Mouse (Mus musculus) MEL (cell line): ENCODE measurements around the gene Tex26. TPM values are rescaled to one million over a fixed set of nuclear protein-coding genes. Genes with fewer than 3 reads are reported as not detected.

Source experiments
- DNase-seq: peaks from one replicate; pipeline ENCODE4 v3.0.0; 2011; ENCODE audit warnings: low read depth, low spot score
- H3K27ac ChIP-seq: 2 replicates; pipeline ENCODE4 v1.5.1; 2012; ENCODE audit warnings: low read depth, mild to moderate bottlenecking, control low read depth, low read length, moderate library complexity; ENCODE audit not compliant: control insufficient read depth
- H3K27me3 ChIP-seq, 2 experiments: fragments of 150-350 bp in 1 of 2; sonication (generic) in 1 of 2; 2 replicates each; pipeline ENCODE4 v1.6.1; 2012; ENCODE audit warnings: low read length in 2 of 2, mild to moderate bottlenecking in 2 of 2, improper control_type of control experiment in 1 of 2, moderate library complexity in 1 of 2; ENCODE audit not compliant: insufficient read depth in 2 of 2, control insufficient read depth in 1 of 2
- H3K36me3 ChIP-seq, 2 experiments: 2 replicates each; pipeline ENCODE4 v1.6.1; 2012 to 2014; ENCODE audit warnings: low read length in 2 of 2, improper control_type of control experiment in 1 of 2, inconsistent platforms in 1 of 2, mild to moderate bottlenecking in 1 of 2; ENCODE audit not compliant: insufficient read depth in 2 of 2, control insufficient read depth in 1 of 2
- H3K4me1 ChIP-seq, 2 experiments: fragments of 150-350 bp in 1 of 2; sonication (generic) in 1 of 2; 2 replicates each; pipeline ENCODE4 v1.6.1; 2012; ENCODE audit warnings: low read length in 2 of 2, improper control_type of control experiment in 1 of 2, mild to moderate bottlenecking in 1 of 2; ENCODE audit not compliant: insufficient read depth in 2 of 2, control insufficient read depth in 1 of 2
- H3K4me3 ChIP-seq, 2 experiments: fragments of 150-350 bp in 1 of 2; sonication (generic) in 1 of 2; 2 replicates each; pipeline ENCODE4 v1.5.1; 2012; ENCODE audit warnings: low read depth in 2 of 2, low read length in 2 of 2, mild to moderate bottlenecking in 2 of 2, moderate library complexity in 2 of 2, control low read depth in 1 of 2, improper control_type of control experiment in 1 of 2; ENCODE audit not compliant: control insufficient read depth in 1 of 2, insufficient read depth in 1 of 2
- H3K79me2 ChIP-seq: 2 replicates; pipeline ENCODE4 v1.6.1; 2012; ENCODE audit warnings: mild to moderate bottlenecking, low read length, moderate library complexity; ENCODE audit not compliant: control insufficient read depth, poor library complexity, insufficient read depth
- H3K9ac ChIP-seq: 2 replicates; pipeline ENCODE4 v1.6.1; 2012; ENCODE audit warnings: low read depth, mild to moderate bottlenecking, control low read depth, low read length, moderate library complexity; ENCODE audit not compliant: control insufficient read depth, poor library complexity, severe bottlenecking
- H3K9me3 ChIP-seq: fragments of 150-350 bp; sonication (generic); replicated peaks from 2 replicates; pipeline ENCODE4 v1.6.1; 2012; ENCODE audit warnings: mild to moderate bottlenecking, low read length, improper control_type of control experiment, moderate library complexity; ENCODE audit not compliant: insufficient read depth
- BHLHE40 ChIP-seq: IDR thresholded peaks from 2 replicates; pipeline ENCODE4 v1.6.1; 2012; ENCODE audit warnings: low read depth, mild to moderate bottlenecking, inconsistent platforms, low read length, improper control_type of control experiment, borderline replicate concordance
- CHD1 ChIP-seq: IDR thresholded peaks from 2 replicates; pipeline ENCODE4 v1.6.1; 2012; ENCODE audit warnings: low read depth, mild to moderate bottlenecking, inconsistent platforms, low read length, improper control_type of control experiment
- CHD2 ChIP-seq: IDR thresholded peaks from 2 replicates; pipeline ENCODE4 v1.6.1; 2011; ENCODE audit warnings: low read length, improper control_type of control experiment
- CTCF ChIP-seq, 3 experiments: IDR thresholded peaks in 2 of 3; conservative IDR thresholded peaks in 1 of 3; 2 replicates each; pipeline ENCODE4 v1.5.1; 2011 to 2012; ENCODE audit warnings: low read length in 3 of 3, low read depth in 2 of 3, mild to moderate bottlenecking in 2 of 3, improper control_type of control experiment in 1 of 3, inconsistent platforms in 1 of 3, mixed read lengths in 1 of 3, moderate library complexity in 1 of 3; ENCODE audit not compliant: control insufficient read depth in 1 of 3, insufficient read depth in 1 of 3, poor library complexity in 1 of 3, severe bottlenecking in 1 of 3
- ELF1 ChIP-seq: IDR thresholded peaks from 2 replicates; pipeline ENCODE4 v1.6.1; 2014; ENCODE audit warnings: low read depth, mild to moderate bottlenecking, inconsistent platforms, low read length, improper control_type of control experiment, moderate library complexity
- EP300 ChIP-seq, 2 experiments: IDR thresholded peaks; 2 replicates each; pipeline ENCODE4 v1.6.1; 2011; ENCODE audit warnings: improper control_type of control experiment in 2 of 2, low read length in 2 of 2, low read depth in 1 of 2, mild to moderate bottlenecking in 1 of 2
- ETS1 ChIP-seq: IDR thresholded peaks from 2 replicates; pipeline ENCODE4 v1.6.1; 2012; ENCODE audit warnings: low read depth, mild to moderate bottlenecking, inconsistent platforms, low read length, improper control_type of control experiment, moderate library complexity
- GABPA ChIP-seq: IDR thresholded peaks from 2 replicates; pipeline ENCODE4 v1.6.1; 2012; ENCODE audit warnings: low read depth, mild to moderate bottlenecking, inconsistent platforms, low read length, improper control_type of control experiment, moderate library complexity
- GATA1 ChIP-seq: IDR thresholded peaks from 2 replicates; pipeline ENCODE4 v1.6.1; 2011; ENCODE audit warnings: low read depth, low read length, improper control_type of control experiment
- HCFC1 ChIP-seq: IDR thresholded peaks from 2 replicates; pipeline ENCODE4 v1.6.1; 2012; ENCODE audit warnings: low read depth, mild to moderate bottlenecking, inconsistent platforms, low read length, improper control_type of control experiment, moderate library complexity
- JUND ChIP-seq: IDR thresholded peaks from 2 replicates; pipeline ENCODE4 v1.6.1; 2011; ENCODE audit warnings: low read depth, mild to moderate bottlenecking, improper control_type of control experiment, low read length
- KAT2A ChIP-seq: conservative IDR thresholded peaks from 2 replicates; pipeline ENCODE4 v1.6.1; 2012; ENCODE audit warnings: low read depth, low read length, improper control_type of control experiment, inconsistent platforms
- MAFK ChIP-seq: IDR thresholded peaks from 2 replicates; pipeline ENCODE4 v1.6.1; 2011; ENCODE audit warnings: low read depth, mild to moderate bottlenecking, low read length, improper control_type of control experiment, borderline replicate concordance
- MXI1 ChIP-seq: IDR thresholded peaks from 2 replicates; pipeline ENCODE4 v1.6.1; 2011; ENCODE audit warnings: mild to moderate bottlenecking, low read depth, low read length, improper control_type of control experiment
- MYB ChIP-seq: IDR thresholded peaks from 2 replicates; pipeline ENCODE4 v1.6.1; 2011; ENCODE audit warnings: mild to moderate bottlenecking, low read depth, low read length, improper control_type of control experiment
- MYC ChIP-seq: IDR thresholded peaks from 2 replicates; pipeline ENCODE4 v1.6.1; 2011; ENCODE audit warnings: low read depth, mild to moderate bottlenecking, low read length, improper control_type of control experiment, moderate library complexity
- NRF1 ChIP-seq: IDR thresholded peaks from 2 replicates; pipeline ENCODE4 v1.6.1; 2014; ENCODE audit warnings: low read depth, mild to moderate bottlenecking, inconsistent platforms, low read length, improper control_type of control experiment, moderate library complexity; ENCODE audit not compliant: poor library complexity, insufficient read depth, severe bottlenecking
- POLR2A ChIP-seq, 2 experiments: IDR thresholded peaks; 2 replicates each; pipeline ENCODE4 v1.6.1; 2011 to 2012; ENCODE audit warnings: low read length in 2 of 2, mild to moderate bottlenecking in 2 of 2, control low read depth in 1 of 2, improper control_type of control experiment in 1 of 2, low read depth in 1 of 2, moderate library complexity in 1 of 2; ENCODE audit not compliant: control insufficient read depth in 1 of 2, insufficient read depth in 1 of 2, poor library complexity in 1 of 2
- POLR2AphosphoS2 ChIP-seq: IDR thresholded peaks from 2 replicates; pipeline ENCODE4 v1.6.1; 2011; ENCODE audit warnings: low read length, improper control_type of control experiment
- RCOR1 ChIP-seq: IDR thresholded peaks from 2 replicates; pipeline ENCODE4 v1.6.1; 2012; ENCODE audit warnings: low read depth, mild to moderate bottlenecking, inconsistent platforms, low read length, improper control_type of control experiment
- SIN3A ChIP-seq: IDR thresholded peaks from 2 replicates; pipeline ENCODE4 v1.6.1; 2012; ENCODE audit warnings: low read length, improper control_type of control experiment, inconsistent platforms
- SMC3 ChIP-seq: IDR thresholded peaks from 2 replicates; pipeline ENCODE4 v1.6.1; 2011; ENCODE audit warnings: low read depth, low read length, improper control_type of control experiment
- TAL1 ChIP-seq: IDR thresholded peaks from 2 replicates; pipeline ENCODE4 v1.6.1; 2012; ENCODE audit warnings: mild to moderate bottlenecking, inconsistent platforms, low read length, moderate library complexity, mixed read lengths
- TBP ChIP-seq: IDR thresholded peaks from 2 replicates; pipeline ENCODE4 v1.8.0; 2011; ENCODE audit warnings: low read depth, low read length, improper control_type of control experiment
- USF1 ChIP-seq: IDR thresholded peaks from 2 replicates; pipeline ENCODE4 v1.6.1; 2014; ENCODE audit warnings: low read depth, mild to moderate bottlenecking, inconsistent platforms, low read length, improper control_type of control experiment, moderate library complexity
- ZC3H11A ChIP-seq: IDR thresholded peaks from 2 replicates; pipeline ENCODE4 v1.6.1; 2012; ENCODE audit warnings: low read depth, mild to moderate bottlenecking, inconsistent platforms, low read length, improper control_type of control experiment
- ZMIZ1 ChIP-seq: IDR thresholded peaks from 2 replicates; pipeline ENCODE4 v1.6.1; 2012; ENCODE audit warnings: low read depth, mild to moderate bottlenecking, inconsistent platforms, low read length, improper control_type of control experiment, moderate library complexity
- ZNF384 ChIP-seq: IDR thresholded peaks from 2 replicates; pipeline ENCODE4 v1.6.1; 2012; ENCODE audit warnings: low read depth, mild to moderate bottlenecking, inconsistent platforms, low read length, improper control_type of control experiment
- polyA plus RNA-seq, 2 experiments: library from polyadenylated mRNA; stranded (reverse) in 1 of 2; unstranded in 1 of 2; fragments of >175 nt in 1 of 2; fragments of >200 nt in 1 of 2; gene quantifications; 2 replicates each; pipeline versions ENCODE4 v1.2.1 to v1.2.4; 2012; ENCODE audit warnings: low replicate concordance in 2 of 2, low read depth in 1 of 2; ENCODE audit not compliant: insufficient read length in 2 of 2, insufficient read depth in 1 of 2, missing spikeins in 1 of 2
- total RNA-seq: library from RNA; depleted of rRNA; stranded (reverse); fragments of 300-350 nt; gene quantifications from 2 replicates; pipeline ENCODE4 v1.2.3, GENCODE M21; 2012

The Tex26 gene
- total and polyA plus RNA-seq, 3 experiments = not detected

DNA sequence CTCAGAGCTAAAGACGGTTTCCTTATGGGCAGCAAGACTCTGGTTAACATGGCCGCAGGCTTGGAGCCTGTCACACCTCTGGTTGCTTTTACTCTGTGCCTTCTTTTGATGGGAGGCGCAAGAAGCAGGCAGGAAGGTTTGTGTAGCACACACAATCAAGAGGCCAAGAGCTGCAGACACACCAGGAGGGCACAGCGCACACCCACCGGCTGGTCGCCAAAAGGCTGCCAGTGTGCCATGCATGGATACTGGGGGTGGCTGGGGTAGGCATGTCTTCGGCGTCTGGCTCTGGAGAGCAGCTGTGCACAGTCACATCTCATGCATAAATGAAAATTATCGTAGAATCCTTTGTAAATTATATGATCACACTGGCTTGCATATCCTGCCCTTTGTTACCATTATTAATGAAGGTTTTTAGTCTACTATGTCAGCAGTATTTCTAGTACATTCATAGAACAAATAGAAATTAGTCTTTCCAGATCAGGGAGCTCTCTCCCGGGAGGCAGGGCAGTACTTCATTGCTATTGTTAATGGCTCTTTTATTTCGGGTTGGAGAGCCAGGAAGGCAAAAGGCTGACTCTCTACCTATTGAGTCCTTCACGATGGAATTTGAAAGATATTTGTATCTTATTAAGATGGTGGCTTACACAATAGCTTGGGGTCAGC, 57.1 kb downstream of the Tex26 start:
- no peak for DNase-seq
- TF ChIP-seq TBP = no peak
- no peak for TF ChIP-seq MYB
- TF ChIP-seq ZC3H11A = no peak
- TF ChIP-seq ETS1 = no peak
- TF ChIP-seq JUND = no peak
- no peak for TF ChIP-seq MXI1
- TF ChIP-seq SMC3 = no peak
- TF ChIP-seq BHLHE40 = no peak
- TF ChIP-seq GATA1 = no peak
- no peak for TF ChIP-seq MAFK
- no peak for TF ChIP-seq EP300 (IDR thresholded peaks at IDR 0.05; ENCODE audit: low read depth in 1 of 2, low read length in 2 of 2)
- no peak for TF ChIP-seq CHD2
- no peak for TF ChIP-seq MYC
- TF ChIP-seq KAT2A = no peak
- TF ChIP-seq NRF1 = no peak
- TF ChIP-seq RCOR1 = no peak
- no peak for TF ChIP-seq ZNF384
- Histone ChIP-seq H3K9me3 (no peaks in the 10 kb centered on the region), H3K27ac (no peak overlapping the region), H3K4me1 (no peaks in the 10 kb centered on the region), H3K9ac (no peak overlapping the region), H3K4me3 (no peak overlapping the region), H3K27me3 (peaks cover 0 to 2% of the 10 kb centered on the region in 2 experiments; a peak in 1 of 4 replicates), H3K36me3 (no peaks in the 10 kb centered on the region), H3K79me2 (no peaks in the 10 kb centered on the region)

DNA sequence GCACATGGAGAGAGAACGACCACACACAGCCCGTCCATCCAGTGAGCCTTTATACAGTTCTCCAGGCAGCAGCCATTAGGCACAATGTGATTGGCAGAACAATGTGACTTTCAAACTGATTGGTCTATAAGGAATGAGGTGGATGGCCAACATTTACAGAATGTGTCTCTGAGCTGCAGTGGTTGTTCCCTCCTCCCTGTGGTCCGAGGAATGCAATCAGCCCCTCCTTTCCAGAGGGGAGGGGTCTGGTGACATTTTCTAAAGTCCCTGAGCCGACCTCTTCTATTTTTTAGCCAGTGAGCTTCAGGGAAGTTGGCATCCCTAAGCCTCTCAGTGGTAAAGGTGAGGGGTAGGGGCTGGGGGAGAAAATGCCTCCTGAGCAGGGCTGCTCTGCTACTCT, 60.5 kb downstream of the Tex26 start:
- Histone ChIP-seq H3K27me3 (peaks cover 0 to 2% of the 10 kb centered on the region in 2 experiments; a peak in 1 of 4 replicates), H3K36me3 (no peaks in the 10 kb centered on the region), H3K9ac (no peak overlapping the region), H3K79me2 (no peaks in the 10 kb centered on the region), H3K4me3 (no peak overlapping the region), H3K4me1 (no peaks in the 10 kb centered on the region), H3K9me3 (no peaks in the 10 kb centered on the region), H3K27ac (no peak overlapping the region)
- TF ChIP-seq HCFC1 (no peak), SIN3A (no peak), MYC (no peak), EP300 (IDR thresholded peaks at IDR 0.05; ENCODE audit: low read depth in 1 of 2, low read length in 2 of 2) (no peak), MAFK (no peak), BHLHE40 (no peak), GABPA (no peak), RCOR1 (no peak), CHD1 (no peak), GATA1 (no peak), USF1 (no peak), NRF1 (no peak), POLR2AphosphoS2 (no peak), ZMIZ1 (no peak), ELF1 (no peak), POLR2A (IDR thresholded peaks at IDR 0.05; ENCODE audit: control insufficient read depth in 1 of 2, insufficient read depth in 1 of 2, low read depth in 1 of 2, low read length in 2 of 2, poor library complexity in 1 of 2) (no peak), TAL1 (no peak), CTCF (IDR thresholded peaks at IDR 0.05 in 2 of 3, conservative IDR thresholded peaks at IDR 0.05 in 1 of 3; ENCODE audit: control insufficient read depth in 1 of 3, insufficient read depth in 1 of 3, low read depth in 2 of 3, low read length in 3 of 3, poor library complexity in 1 of 3, severe bottlenecking in 1 of 3) (no peak), TBP (no peak)
- no peak for DNase-seq
